Mouse (Mus musculus) erythroblast, embryonic 14.5 days (primary cell): Measurements from ENCODE around the gene Gtf2i.

Experiments used
- GATA1 ChIP-seq: IDR thresholded peaks from 2 replicates; pipeline ENCODE4 v1.6.1; 2012; ENCODE audit warnings: low read length, inconsistent platforms, mixed read lengths
- TAL1 ChIP-seq: IDR thresholded peaks from 3 replicates; pipeline ENCODE4 v1.6.1; 2012; ENCODE audit warnings: low read length, inconsistent platforms, mixed read lengths

- TF ChIP-seq GATA1 = no peak
- TF ChIP-seq TAL1 = no peak
Measured at GRCm38 (mm10) chr5:134257349-134258031, 57.1 kb downstream of the Gtf2i start.
